Mouse (Mus musculus) forebrain, embryonic 12.5 days (tissue): ENCODE results near the gene Gm7970. TPM values are rescaled to one million over a fixed set of nuclear protein-coding genes. Genes with fewer than 3 reads are reported as not detected.
"Not testable (repeated sequence)": the region's sequence is repeated elsewhere in the genome, so short reads cannot be mapped to it uniquely, and the experiment has no call there.

Experiments
- ATAC-seq: fragments of 200-750 bp; cut with Nextera tagmentation; 2 replicates; pipeline ENCODE4 v1.8.0; 2017; ENCODE audit warnings: moderate TSS enrichment; ENCODE audit not compliant: low FRiP score
- H3K27ac ChIP-seq: fragments of 300-500 bp; sonication (generic); 2 replicates; pipeline ENCODE4 v1.5.1; 2016; ENCODE audit warnings: mild to moderate bottlenecking
- H3K27me3 ChIP-seq: fragments of 300-500 bp; sonication (generic); 2 replicates; pipeline ENCODE4 v1.6.1; 2016; ENCODE audit warnings: mild to moderate bottlenecking
- H3K36me3 ChIP-seq: fragments of 300-500 bp; sonication (generic); replicated peaks from 2 replicates; pipeline ENCODE4 v1.6.1; 2016; ENCODE audit warnings: mild to moderate bottlenecking
- H3K4me1 ChIP-seq: fragments of 300-500 bp; sonication (generic); 2 replicates; pipeline ENCODE4 v1.6.1; 2016
- H3K4me2 ChIP-seq: fragments of 300-500 bp; sonication (generic); 2 replicates; pipeline ENCODE4 v1.6.1; 2016; ENCODE audit warnings: mild to moderate bottlenecking, moderate library complexity
- H3K4me3 ChIP-seq: fragments of 300-500 bp; sonication (generic); replicated peaks from 2 replicates; pipeline ENCODE4 v1.5.1; 2016; ENCODE audit warnings: mild to moderate bottlenecking
- H3K9ac ChIP-seq: fragments of 300-500 bp; sonication (generic); 2 replicates; pipeline ENCODE4 v1.6.1; 2016; ENCODE audit warnings: mild to moderate bottlenecking
- H3K9me3 ChIP-seq: fragments of 300-500 bp; sonication (generic); 2 replicates; pipeline ENCODE4 v1.6.1; 2016
- WGBS: fragments of 180-500 bp; shearing (Covaris S2); methylation state at CpG from one replicate; pipeline ENCODE4 v1.1.7; 2016; 5-methylcytosine and 5-hydroxymethylcytosine counted together
- polyA plus RNA-seq: library from polyadenylated mRNA; unstranded; fragments of >200 nt; fragmentation: Nextera tagmentation; extraction: Ambion mirVana; gene quantifications from 2 replicates; pipeline ENCODE4 v1.2.1, GENCODE M21; 2016

Gm7970 gene
- polyA plus RNA-seq: not detected in 2 replicates

DNA sequence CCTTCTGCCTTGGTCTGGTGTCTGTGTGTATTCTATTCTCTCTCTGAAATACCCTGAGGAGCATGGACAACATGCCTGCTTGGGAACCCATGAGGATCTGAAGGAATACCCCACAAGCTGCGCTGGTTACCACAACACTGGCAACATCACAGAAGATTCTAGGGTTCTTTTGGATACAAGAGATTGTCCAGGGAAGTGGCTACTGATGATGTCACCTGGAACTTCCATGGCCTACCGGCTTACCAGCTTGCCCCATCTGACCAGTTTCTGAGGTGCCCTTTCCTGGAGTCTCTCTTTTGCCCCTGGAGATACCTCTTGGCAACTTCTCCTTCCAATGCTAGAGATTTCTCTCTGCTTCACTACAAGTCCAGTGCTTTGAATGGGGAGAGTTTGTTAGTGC, at the start of gene Gm7970:
Gene Gm7970 (minus strand): TSS at position 101 of the 400 bp plus-strand sequence.
- not testable (repeated sequence) for H3K4me1 ChIP-seq, H3K27ac ChIP-seq, H3K36me3 ChIP-seq, H3K9me3 ChIP-seq, ATAC-seq, H3K4me3 ChIP-seq, H3K9ac ChIP-seq, H3K4me2 ChIP-seq, H3K27me3 ChIP-seq
- no CpG with 5 or more reads among the region's 2 CpGs for WGBS

GRCm38 (mm10) chr14:41600935-41601334, 45.6 kb upstream of the Gm7970 start:
- not testable (repeated sequence) for H3K4me3 ChIP-seq, H3K27ac ChIP-seq, H3K4me1 ChIP-seq, H3K9me3 ChIP-seq, H3K36me3 ChIP-seq, H3K27me3 ChIP-seq, H3K4me2 ChIP-seq, ATAC-seq, H3K9ac ChIP-seq
- WGBS: 96% methylated on average over 15 of the region's 15 CpGs

DNA sequence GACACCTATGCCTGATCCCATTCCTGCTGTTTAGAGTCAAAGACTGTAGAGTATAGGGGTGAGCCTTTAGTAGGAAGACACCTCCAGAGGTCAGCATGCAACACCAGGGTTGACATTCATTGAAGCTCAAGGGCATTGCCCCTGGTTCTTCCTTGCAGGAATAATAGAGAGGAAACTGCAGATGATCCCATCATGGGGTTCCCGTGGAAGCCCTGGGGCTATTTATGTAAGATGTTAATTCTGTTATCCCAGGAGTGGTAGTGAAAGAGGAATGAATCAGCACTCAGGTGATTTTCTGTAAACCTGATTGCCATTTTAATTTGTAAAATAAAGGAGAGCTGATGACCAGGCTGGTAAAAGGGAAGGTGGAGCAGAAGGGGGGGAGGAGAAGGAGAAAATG, 31.0 kb upstream of the Gm7970 start:
- H3K27ac ChIP-seq, ATAC-seq, H3K4me2 ChIP-seq, H3K27me3 ChIP-seq, H3K9ac ChIP-seq, H3K4me3 ChIP-seq, H3K4me1 ChIP-seq, H3K9me3 ChIP-seq, H3K36me3 ChIP-seq: not testable (repeated sequence)
- WGBS: 91% methylated on average over 1 of the region's 1 CpGs

DNA sequence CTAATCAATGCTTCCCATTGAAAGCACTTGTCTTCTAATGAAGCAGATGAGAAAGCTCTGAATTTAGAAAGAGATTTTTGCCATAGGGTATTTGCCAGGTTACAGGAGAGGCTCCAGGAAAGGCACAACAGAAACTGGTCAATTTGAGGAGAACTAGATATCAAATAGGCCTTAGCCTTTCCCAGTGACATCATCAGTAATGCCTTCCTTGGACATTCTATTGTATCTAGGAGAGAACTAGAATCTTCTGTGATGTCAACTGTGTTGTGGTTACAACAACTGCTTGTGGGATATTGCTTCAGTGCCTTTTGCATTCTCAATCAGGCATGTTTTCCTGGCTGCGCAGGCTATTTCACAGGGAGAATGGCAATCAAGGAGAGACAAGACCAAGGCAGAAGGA, 17.5 kb upstream of the Gm7970 start, which contains the start of gene 1700049E17Rik2:
Gene 1700049E17Rik2 (plus strand): TSS at position 301 of the 400 bp plus-strand sequence.
- not testable (repeated sequence) for H3K27ac ChIP-seq, H3K9me3 ChIP-seq, H3K4me2 ChIP-seq, H3K9ac ChIP-seq, H3K36me3 ChIP-seq, ATAC-seq, H3K4me3 ChIP-seq, H3K4me1 ChIP-seq, H3K27me3 ChIP-seq
- no CpG with 5 or more reads among the region's 1 CpGs for WGBS

- not testable (repeated sequence) for H3K9ac ChIP-seq, H3K9me3 ChIP-seq, H3K27ac ChIP-seq, H3K4me3 ChIP-seq, H3K4me1 ChIP-seq, H3K4me2 ChIP-seq, H3K27me3 ChIP-seq, ATAC-seq, H3K36me3 ChIP-seq
- 83% methylated on average over 1 of the region's 1 CpGs for WGBS
These were observed 30.7 kb downstream of the Gm7970 start for GRCm38 (mm10) chr14:41524695-41525094.

GRCm38 (mm10) chr14:41520683-41521082, 34.7 kb downstream of the Gm7970 start:
- WGBS: 70% methylated on average over 5 of the region's 5 CpGs
- not testable (repeated sequence) for H3K27me3 ChIP-seq, H3K27ac ChIP-seq, H3K9ac ChIP-seq, H3K4me1 ChIP-seq, H3K4me2 ChIP-seq, H3K9me3 ChIP-seq, ATAC-seq, H3K4me3 ChIP-seq, H3K36me3 ChIP-seq

Other genes starting within 250 kb of the Gm7970 start
- gene Gm5798, start 207.0 kb downstream of the Gm7970 start, polyA plus RNA-seq: not detected in 2 replicates
- gene Gm7945, start 169.2 kb downstream of the Gm7970 start, polyA plus RNA-seq: not detected in 2 replicates
- gene Gm6482, start 147.3 kb downstream of the Gm7970 start, polyA plus RNA-seq: not detected in 2 replicates
- not detected in 2 replicates for gene Gm7954, start 102.1 kb downstream of the Gm7970 start, polyA plus RNA-seq
- gene Gm3486, start 66.1 kb downstream of the Gm7970 start, polyA plus RNA-seq: not detected in 2 replicates
- not detected in 2 replicates for gene 1700049E17Rik2, start 17.6 kb upstream of the Gm7970 start, polyA plus RNA-seq
- not detected in 2 replicates for gene Gm3072, start 69.0 kb upstream of the Gm7970 start, polyA plus RNA-seq
- gene Gm3676, start 90.9 kb upstream of the Gm7970 start, polyA plus RNA-seq: not detected in 2 replicates
- gene Gm8068, start 146.3 kb upstream of the Gm7970 start, polyA plus RNA-seq: not detected in 2 replicates
- not detected in 2 replicates for gene Gm7929, start 195.0 kb upstream of the Gm7970 start, polyA plus RNA-seq
- not detected in 2 replicates for gene Gm47189, start 216.9 kb upstream of the Gm7970 start, polyA plus RNA-seq